In genomic region chr5:135710599-135711214, GRCm38 (mm10) we compare ENCODE assay signal across 11 mouse cellular contexts. TPM values are rescaled to one million over a fixed set of nuclear protein-coding genes. Genes with fewer than 3 reads are reported as not detected.
DNase-seq lines count a peak whose midpoint lies in the region; ATAC-seq and TF ChIP-seq lines count a peak whose summit lies in the region.
"Had no signal": no experiment of that assay in that cellular context is flagged by ENCODE, and none has a peak within 500 bp of the region (broad histone marks: within the 10 kb centered on the region; RNA-seq: fewer than 3 reads in every experiment).

No protein-coding gene starts in this region.

- H3K9ac ChIP-seq in midbrain, embryonic 11.5 days (ENCODE audit: low read length), result no peak overlapping the region

- intact Hi-C loops in gastrocnemius, adult 2 months (cut with DNase I), result no loop called here
- intact Hi-C loops in gastrocnemius, postnatal 14 days (cut with DNase I; ENCODE audit: low total_unique reads), result no loop called here

- H3K4me1 ChIP-seq in midbrain, embryonic 11.5 days (ENCODE audit: control insufficient read depth, insufficient read depth, low read length), result no peaks in the 10 kb centered on the region

- H3K27me3 ChIP-seq in midbrain, embryonic 11.5 days (ENCODE audit: control insufficient read depth, insufficient read depth, low read length), result no peaks in the 10 kb centered on the region

- no peaks in the 10 kb centered on the region for H3K9me3 ChIP-seq in midbrain, embryonic 11.5 days (ENCODE audit: control insufficient read depth, low read length)

- TF ChIP-seq CTCF in gastrocnemius, adult 2 months (IDR thresholded peaks at IDR 0.05), result no peak

- H3K4me2 ChIP-seq in midbrain, embryonic 11.5 days, result no peak overlapping the region

- H3K36me3 ChIP-seq in midbrain, embryonic 11.5 days (ENCODE audit: control insufficient read depth, insufficient read depth, low read length), result no peaks in the 10 kb centered on the region; the same call in 1 of the 2 replicates

- H3K4me3 ChIP-seq in gastrocnemius, adult 2 months, result no peak overlapping the region
- no peak overlapping the region for H3K4me3 ChIP-seq in midbrain, embryonic 11.5 days (ENCODE audit: low read depth, low read length)
- H3K4me3 ChIP-seq: erythroblast, embryonic 14.5 days had no signal

- ATAC-seq in midbrain, embryonic 11.5 days (ENCODE audit: low FRiP score), result no peak

- peak overlapping the region; percentile 81 for H3K27ac ChIP-seq in gastrocnemius, adult 2 months
- H3K27ac ChIP-seq in midbrain, embryonic 11.5 days (ENCODE audit: low read depth, low read length), result no peak overlapping the region

- WGBS in midbrain, embryonic 11.5 days, result 89% methylated on average over 7 of the region's 7 CpGs

- peak; percentile 69 for DNase-seq in gastrocnemius, adult 2 months
- no peak for DNase-seq in gastrocnemius, postnatal 14 days
- DNase-seq in lung, adult 18-20 months, result peak; percentile 60 to 73
- no peak for DNase-seq in lung, postnatal 10 days
- peak; percentile 79 for DNase-seq in adrenal gland, postnatal 14 days
- DNase-seq in natural killer cell, adult 2 months (ENCODE audit: low spot score in 2 of 2), result peak; percentile 44 to 46
- DNase-seq in thymus, postnatal 14 days, result no peak
- no peak for DNase-seq in midbrain, embryonic 11.5 days (ENCODE audit: low spot score, missing footprints)
- DNase-seq: layer of hippocampus, postnatal 36 days; retina, postnatal 1 day had no signal

RNA-seq across cellular contexts. Expression of gene Tmem120a, which starts 33.5 kb away (rescaled TPM):
- total RNA-seq in gastrocnemius, adult 2 months (2021), result 1 to 10 TPM; 7.6 to 8.3 TPM
- 1 to 10 TPM; 3.8 to 5.2 TPM for total RNA-seq in gastrocnemius, postnatal 14 days (2021)
- 26.8 and 45.4 TPM in 2 replicates for total RNA-seq in adrenal gland, postnatal 14 days (2021)
- polyA plus RNA-seq in midbrain, embryonic 11.5 days (2014; fragmentation: Nextera tagmentation; extraction: Ambion mirVana), result 57.5 and 59.9 TPM in 2 replicates

RNA-seq across cellular contexts. Expression of gene Por, which starts 40.9 kb away (rescaled TPM):
- total RNA-seq in gastrocnemius, adult 2 months (2021), result 10 to 100 TPM; 31.4 to 32.7 TPM
- total RNA-seq in gastrocnemius, postnatal 14 days (2021), result 10 to 100 TPM; 18.7 to 19.4 TPM
- 190 and 216 TPM in 2 replicates for total RNA-seq in adrenal gland, postnatal 14 days (2021)
- polyA plus RNA-seq in midbrain, embryonic 11.5 days (2014; fragmentation: Nextera tagmentation; extraction: Ambion mirVana), result 79.9 and 95.4 TPM in 2 replicates

Comparison
In these comparisons a context has a peak if more than half of its experiments do, and no peak if none do; other contexts are left out.
1. DNase-seq: peak in gastrocnemius, adult 2 months (single experiment), lung, adult 18-20 months (2 of 2), adrenal gland, postnatal 14 days (single experiment) and natural killer cell, adult 2 months (2 of 2); none in gastrocnemius, postnatal 14 days (single experiment), lung, postnatal 10 days (single experiment), thymus, postnatal 14 days (single experiment) and midbrain, embryonic 11.5 days (single experiment).